Mouse (Mus musculus) liver, adult 2 months (tissue): ENCODE results near the gene Epha1. TPM values are rescaled to one million over a fixed set of nuclear protein-coding genes. Genes with fewer than 3 reads are reported as not detected.
A peak's percentile ranks its signal among the peaks of the same experiment; 100 is the strongest.

ENCODE experiments used
- DNase-seq: peaks from one replicate; pipeline ENCODE4 v3.0.0-alpha.2; 2011; ENCODE audit warnings: low read depth, low spot score; ENCODE audit errors: extremely low read depth
- H3K27ac ChIP-seq: fragments of 200-500 bp; replicated peaks from 2 replicates; pipeline ENCODE4 v1.5.1; 2012; ENCODE audit warnings: low read depth, mild to moderate bottlenecking, control low read depth, inconsistent platforms, low read length; ENCODE audit not compliant: insufficient read depth
- H3K27me3 ChIP-seq: fragments of 200-500 bp; 2 replicates; pipeline ENCODE4 v1.6.1; 2012; ENCODE audit warnings: mild to moderate bottlenecking, moderate library complexity, low read length, inconsistent platforms; ENCODE audit not compliant: control insufficient read depth, insufficient read depth
- H3K36me3 ChIP-seq: fragments of 200-500 bp; 2 replicates; pipeline ENCODE4 v1.6.1; 2012; ENCODE audit warnings: low read length, inconsistent platforms; ENCODE audit not compliant: control insufficient read depth, insufficient read depth
- H3K4me1 ChIP-seq: fragments of 200-500 bp; 2 replicates; pipeline ENCODE4 v1.6.1; 2011; ENCODE audit warnings: low read length; ENCODE audit not compliant: control insufficient read depth, insufficient read depth
- H3K4me3 ChIP-seq: fragments of 200-500 bp; 2 replicates; pipeline ENCODE4 v1.5.1; 2011; ENCODE audit warnings: low read depth, mild to moderate bottlenecking, control low read depth, low read length, moderate library complexity; ENCODE audit not compliant: insufficient read depth
- H3K79me2 ChIP-seq: fragments of 200-500 bp; 2 replicates; pipeline ENCODE4 v1.6.1; 2012; ENCODE audit warnings: inconsistent platforms, mild to moderate bottlenecking, low read length, moderate library complexity; ENCODE audit not compliant: control insufficient read depth, insufficient read depth
- H3K9ac ChIP-seq: fragments of 200-500 bp; 2 replicates; pipeline ENCODE4 v1.6.1; 2012; ENCODE audit warnings: low read depth, mild to moderate bottlenecking, control low read depth, inconsistent platforms, low read length
- CTCF ChIP-seq: fragments of 200-500 bp; IDR thresholded peaks from 2 replicates; pipeline ENCODE4 v1.5.1; 2011; ENCODE audit warnings: low read depth, low read length, control low read depth
- POLR2A ChIP-seq: fragments of 200-500 bp; IDR thresholded peaks from 2 replicates; pipeline ENCODE4 v1.6.1; 2011; ENCODE audit warnings: low read length, control low read depth; ENCODE audit not compliant: insufficient read depth; ENCODE audit errors: extremely low read depth
- WGBS: fragments of 180-500 bp; shearing (Covaris S2); methylation state at CpG from one replicate; pipeline ENCODE4 v1.1.7; 2018; 5-methylcytosine and 5-hydroxymethylcytosine counted together
- polyA plus RNA-seq: library from polyadenylated mRNA; depleted of rRNA; stranded (reverse); fragments of >200 nt; gene quantifications from 2 replicates; pipeline ENCODE4 v1.2.3, GENCODE M21; 2012
- total RNA-seq: library from RNA; depleted of rRNA; stranded (reverse); fragments of >200 nt; gene quantifications from 2 replicates; pipeline ENCODE4 v1.2.3, GENCODE M21; 2014

Epha1 gene
- total and polyA plus RNA-seq, 2 experiments: 27.6 to 28.1 TPM

DNA sequence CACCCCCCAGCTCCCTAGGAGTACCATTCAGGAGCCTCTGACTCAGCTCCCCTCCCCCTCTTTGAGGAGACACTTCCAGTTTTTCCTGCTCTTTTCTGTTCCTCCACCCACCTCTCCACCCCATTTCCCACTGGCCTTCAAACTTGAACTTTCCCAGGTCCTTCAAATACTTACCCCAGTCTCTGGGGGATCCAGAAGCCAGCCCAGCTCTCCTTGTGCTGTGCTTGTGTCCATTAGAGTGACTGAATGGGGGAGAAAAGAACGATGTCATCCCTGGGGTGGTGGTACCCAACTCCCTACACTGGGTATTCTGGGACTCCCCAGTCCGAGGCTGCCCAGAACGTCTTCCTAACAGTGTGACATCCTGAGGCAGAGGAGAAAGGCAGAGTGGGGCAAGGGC is 1.1 kb downstream of the Epha1 start:
- 35% methylated on average over 3 of the region's 3 CpGs for WGBS
- no peaks in the 10 kb centered on the region for H3K27me3 ChIP-seq
- TF ChIP-seq POLR2A (no peak), CTCF (no peak)
- DNase-seq: no peak
- peaks cover 20% of the 10 kb centered on the region for H3K4me1 ChIP-seq
- H3K4me3 ChIP-seq: peak overlapping the region; percentile 67
- peaks cover 2% of the 10 kb centered on the region; the same call in 1 of the 2 replicates for H3K36me3 ChIP-seq
- peaks cover 7% of the 10 kb centered on the region; the same call in 1 of the 2 replicates for H3K79me2 ChIP-seq
- H3K27ac ChIP-seq: peak overlapping the region; percentile 67
- peak overlapping the region; percentile 75 for H3K9ac ChIP-seq

DNA sequence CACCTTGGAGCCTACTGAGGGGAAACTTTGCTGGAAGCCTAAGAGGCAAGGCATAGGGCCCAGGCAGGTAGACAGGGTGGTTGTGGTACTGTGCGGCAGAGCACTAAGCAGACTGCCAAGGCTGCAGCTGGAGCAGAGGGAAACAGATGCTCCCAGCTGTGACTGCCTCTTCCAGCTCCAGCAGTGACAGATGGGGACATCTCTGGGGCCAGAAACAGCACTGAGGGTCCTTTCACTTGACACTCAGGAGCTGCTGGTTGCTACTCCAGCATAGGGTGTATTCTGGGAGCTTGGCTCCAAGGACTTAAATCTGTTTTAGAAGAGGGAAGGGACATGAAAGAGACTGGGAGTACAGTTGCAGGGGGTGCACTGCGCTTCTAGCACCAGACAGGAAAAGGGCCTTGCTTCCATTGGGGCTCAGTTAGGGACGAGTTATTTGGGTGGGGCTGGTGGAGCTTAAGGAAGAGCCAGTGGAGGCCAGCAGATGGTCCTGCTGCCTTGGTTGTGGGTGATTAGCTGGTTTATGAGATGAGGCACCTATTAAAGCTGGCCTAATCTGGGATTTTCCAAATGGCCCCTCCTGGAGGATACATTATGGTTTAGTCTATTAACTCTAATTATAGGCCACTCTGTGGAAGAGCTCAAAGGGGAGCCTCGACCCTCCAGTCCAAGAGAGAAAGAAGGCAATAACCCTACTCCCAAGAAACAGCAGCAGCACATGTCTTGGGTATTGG is 2.3 kb downstream of the Epha1 start:
- no peaks in the 10 kb centered on the region for H3K27me3 ChIP-seq
- TF ChIP-seq CTCF (no peak), POLR2A (no peak)
- peak overlapping the region; percentile 67 for H3K27ac ChIP-seq
- H3K9ac ChIP-seq: 0 out of 2 replicates have a peak overlapping the region, but pooled peaks have one; percentile 10
- no peak for DNase-seq
- peaks cover 7% of the 10 kb centered on the region; the same call in 1 of the 2 replicates for H3K36me3 ChIP-seq
- 53% methylated on average over 4 of the region's 4 CpGs for WGBS
- peaks cover 7% of the 10 kb centered on the region; the same call in 1 of the 2 replicates for H3K79me2 ChIP-seq
- H3K4me1 ChIP-seq: peaks cover 20% of the 10 kb centered on the region
- H3K4me3 ChIP-seq: no peak overlapping the region

DNA sequence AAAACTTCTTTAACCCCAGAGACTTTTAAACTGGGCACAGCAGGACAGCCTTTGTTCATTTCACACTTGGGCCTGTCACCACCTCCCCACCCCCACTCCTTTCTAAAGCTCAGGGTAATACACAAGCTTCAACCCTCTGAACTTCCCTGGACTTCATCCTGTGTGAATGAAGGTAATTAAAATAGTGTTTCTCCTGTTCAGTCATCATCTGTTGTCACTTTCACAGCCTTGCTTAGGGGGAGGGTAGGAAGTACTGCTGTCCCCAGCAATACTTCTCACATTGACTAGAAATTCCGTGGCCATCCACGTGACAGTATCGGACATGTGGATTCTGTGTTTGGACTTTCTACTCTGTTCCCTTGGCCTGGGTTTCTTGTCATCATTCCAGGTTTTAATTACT is 3.2 kb downstream of the Epha1 start:
- Histone ChIP-seq H3K4me1 (peaks cover 20% of the 10 kb centered on the region), H3K4me3 (no peak overlapping the region), H3K27me3 (no peaks in the 10 kb centered on the region), H3K79me2 (peaks cover 7% of the 10 kb centered on the region; the same call in 1 of the 2 replicates), H3K9ac (no peak overlapping the region), H3K27ac (peak overlapping the region; percentile 61), H3K36me3 (peaks cover 9% of the 10 kb centered on the region; the same call in 1 of the 2 replicates)
- TF ChIP-seq POLR2A (no peak), CTCF (no peak)
- 16% methylated on average over 3 of the region's 3 CpGs for WGBS
- DNase-seq: peak; percentile 98

DNA sequence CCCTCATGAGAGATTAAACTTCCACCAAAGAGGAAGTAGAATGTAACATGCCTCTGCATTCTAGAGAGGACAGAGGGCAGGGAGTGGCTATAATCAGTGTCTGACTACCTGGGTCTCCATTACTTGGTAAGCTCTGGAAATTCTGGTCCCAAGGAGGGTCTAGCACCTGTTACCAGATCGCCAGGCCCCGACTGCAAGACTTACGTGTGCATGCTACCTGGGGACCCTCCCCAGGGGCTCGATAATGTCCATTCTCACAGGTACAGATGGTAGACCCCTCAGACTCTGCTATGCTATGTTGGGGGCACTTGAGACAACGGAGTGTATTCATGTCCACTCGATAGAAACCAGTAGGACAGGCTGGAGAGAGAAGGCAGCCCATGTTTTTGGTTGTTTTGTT is 7.9 kb downstream of the Epha1 start:
- Histone ChIP-seq H3K27ac (no peak overlapping the region), H3K79me2 (no peaks in the 10 kb centered on the region; the same call in 1 of the 2 replicates), H3K4me1 (peaks cover 6% of the 10 kb centered on the region; the same call in 1 of the 2 replicates), H3K4me3 (no peak overlapping the region), H3K9ac (no peak overlapping the region), H3K36me3 (peaks cover 32% of the 10 kb centered on the region), H3K27me3 (no peaks in the 10 kb centered on the region)
- TF ChIP-seq POLR2A: no peak
- no peak for TF ChIP-seq CTCF
- no peak for DNase-seq
- 97% methylated on average over 6 of the region's 6 CpGs for WGBS

DNA sequence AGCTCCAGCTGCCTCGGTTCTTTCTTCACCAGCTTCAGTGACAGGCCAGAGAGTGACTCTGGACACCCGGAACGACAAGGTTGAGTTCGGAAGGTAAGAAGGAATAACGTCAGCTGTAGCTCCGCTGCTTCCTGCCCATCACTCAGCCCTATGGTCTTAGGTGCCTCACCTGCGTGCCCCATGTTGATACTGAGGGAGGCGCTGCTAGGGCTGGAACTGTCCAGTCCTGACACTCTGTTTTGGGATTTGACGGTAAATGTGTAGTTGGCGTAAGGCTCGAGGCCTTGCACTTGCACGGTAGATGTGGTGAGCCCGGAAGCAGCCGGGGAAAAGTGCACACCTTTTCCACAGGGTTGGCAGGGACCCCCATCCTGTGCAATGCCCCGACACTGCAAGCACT is 8.5 kb downstream of the Epha1 start:
- no peak overlapping the region for H3K9ac ChIP-seq
- TF ChIP-seq POLR2A (no peak), CTCF (no peak)
- H3K79me2 ChIP-seq: no peaks in the 10 kb centered on the region; the same call in 1 of the 2 replicates
- H3K27ac ChIP-seq: no peak overlapping the region
- no peaks in the 10 kb centered on the region for H3K27me3 ChIP-seq
- peaks cover 9% of the 10 kb centered on the region for H3K4me1 ChIP-seq
- WGBS: 94% methylated on average over 15 of the region's 15 CpGs
- peaks cover 38% of the 10 kb centered on the region for H3K36me3 ChIP-seq
- DNase-seq: no peak
- no peak overlapping the region for H3K4me3 ChIP-seq

DNA sequence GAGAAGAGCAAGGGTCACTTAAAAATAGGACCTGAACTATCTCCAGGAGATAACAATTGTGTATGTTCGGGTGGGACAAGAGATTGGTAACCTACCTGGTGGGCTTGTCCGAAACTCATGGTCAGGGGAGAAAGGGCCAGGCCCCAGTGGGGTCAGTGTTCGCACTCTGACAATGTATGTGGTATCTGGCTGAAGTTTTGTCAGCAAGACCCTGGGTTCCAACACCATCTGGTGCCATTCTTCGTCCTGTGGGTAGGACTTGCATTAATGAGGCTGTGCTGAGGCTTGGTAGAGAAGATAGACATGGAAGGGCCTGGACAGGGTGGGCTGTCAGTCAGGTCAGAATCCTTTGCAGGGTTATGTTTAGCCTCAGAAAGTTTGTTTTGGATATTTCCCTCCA is 9.0 kb downstream of the Epha1 start:
- DNase-seq: no peak
- H3K36me3 ChIP-seq: peaks cover 42% of the 10 kb centered on the region

More for the DNA sequence above, 9.0 kb downstream of the Epha1 start:
- Histone ChIP-seq H3K27me3 (no peaks in the 10 kb centered on the region), H3K9ac (no peak overlapping the region), H3K4me3 (no peak overlapping the region), H3K27ac (no peak overlapping the region), H3K79me2 (no peaks in the 10 kb centered on the region; the same call in 1 of the 2 replicates), H3K4me1 (peaks cover 9% of the 10 kb centered on the region)
- 92% methylated on average over 4 of the region's 4 CpGs for WGBS
- TF ChIP-seq POLR2A (no peak), CTCF (no peak)
